Mouse (Mus musculus): Measurements from ENCODE around the gene Slc9a6.

GRCm38 (mm10) chrX:56655686-56656085, 46.1 kb downstream of the Slc9a6 start:
- TF ChIP-seq CTCF (IDR thresholded peaks at IDR 0.05; ENCODE audit: extremely low read depth, insufficient read length, insufficient replicate concordance, low read depth, low read length) (no peak), POLR2A (IDR thresholded peaks at IDR 0.05; ENCODE audit: low read depth, low read length) (no peak)

Data from small intestine, adult 2 months (tissue).